Mouse (Mus musculus) layer of hippocampus, adult 8-10 months (tissue): ENCODE data around the gene Csnk2b. TPM values are rescaled to one million over a fixed set of nuclear protein-coding genes. Genes with fewer than 3 reads are reported as not detected.

ENCODE experiments used
- DNase-seq, 2 experiments: peaks; one replicate each; pipeline ENCODE4 v3.0.0; 2022; ENCODE audit warnings: low spot score in 2 of 2
- total RNA-seq, 4 experiments: library from RNA; stranded (reverse); gene quantifications; 2 replicates each; pipeline ENCODE4 v1.2.4; 2022

Gene Csnk2b
- total RNA-seq, 4 experiments from 2014 or later, result 176 to 194 (median 189) TPM

DNA sequence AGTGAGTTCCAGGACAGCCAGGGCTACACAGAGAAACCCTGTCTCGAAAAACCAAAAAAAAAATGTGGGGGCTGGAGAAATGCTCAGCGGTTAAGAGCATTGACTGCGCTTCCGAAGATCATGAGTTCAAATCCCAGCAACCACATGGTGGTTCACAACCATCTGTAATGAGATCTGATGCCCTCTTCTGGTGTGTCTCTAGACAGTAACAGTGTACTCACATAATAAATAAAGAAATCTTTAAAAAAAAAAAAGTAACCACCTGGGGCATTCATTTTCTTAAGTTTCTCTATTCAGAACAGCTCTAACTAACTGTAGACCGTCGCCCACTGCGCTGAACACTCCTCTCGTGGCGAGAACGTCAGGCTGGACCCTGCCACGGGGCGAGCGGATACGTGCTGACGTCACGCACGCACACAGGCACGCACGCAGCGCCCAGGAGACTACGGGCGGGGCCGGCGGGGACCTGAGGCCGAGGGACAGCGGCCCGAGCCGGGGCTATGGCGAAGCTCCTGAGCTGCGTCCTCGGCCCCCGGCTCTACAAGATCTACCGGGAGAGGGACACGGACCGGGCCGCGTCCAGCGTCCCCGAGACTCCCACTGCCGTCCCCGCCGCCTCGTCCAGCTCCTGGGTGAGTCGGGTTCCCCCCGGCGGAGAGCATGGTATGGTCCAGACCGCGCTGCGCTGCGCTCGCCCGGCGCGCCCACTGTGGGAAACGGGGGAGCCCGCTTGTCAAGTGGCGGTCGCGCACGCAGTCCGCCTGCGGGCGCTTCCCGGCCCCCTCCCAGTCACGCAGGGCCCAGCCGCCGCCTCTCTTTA is 32.8 kb downstream of the Csnk2b start, which contains the start of gene Abhd16a:
TSS of gene Abhd16a (plus strand) at position 439 of the 820 bp plus-strand sequence.
- DNase-seq, result peak; percentile 91 to 95

DNA sequence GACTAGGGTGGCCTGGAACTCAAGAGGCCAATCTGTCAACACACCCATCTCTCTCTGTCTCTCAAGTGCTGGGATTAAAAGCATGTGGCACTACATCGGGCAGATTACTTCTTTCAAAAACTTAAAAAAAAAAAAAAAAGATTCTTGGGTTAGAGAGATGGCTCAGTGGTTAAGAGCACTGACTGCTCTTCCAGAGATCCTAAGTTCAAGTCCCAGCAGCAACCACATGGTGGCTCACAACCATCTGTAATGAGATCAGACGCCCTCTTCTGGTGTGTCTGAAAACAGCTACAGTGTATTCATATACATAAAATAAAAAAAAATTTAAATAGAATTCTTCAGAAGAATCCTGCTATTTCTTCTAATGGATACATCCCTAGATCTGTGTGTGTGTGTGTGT is 33.7 kb downstream of the Csnk2b start:
- no peak for DNase-seq

DNA sequence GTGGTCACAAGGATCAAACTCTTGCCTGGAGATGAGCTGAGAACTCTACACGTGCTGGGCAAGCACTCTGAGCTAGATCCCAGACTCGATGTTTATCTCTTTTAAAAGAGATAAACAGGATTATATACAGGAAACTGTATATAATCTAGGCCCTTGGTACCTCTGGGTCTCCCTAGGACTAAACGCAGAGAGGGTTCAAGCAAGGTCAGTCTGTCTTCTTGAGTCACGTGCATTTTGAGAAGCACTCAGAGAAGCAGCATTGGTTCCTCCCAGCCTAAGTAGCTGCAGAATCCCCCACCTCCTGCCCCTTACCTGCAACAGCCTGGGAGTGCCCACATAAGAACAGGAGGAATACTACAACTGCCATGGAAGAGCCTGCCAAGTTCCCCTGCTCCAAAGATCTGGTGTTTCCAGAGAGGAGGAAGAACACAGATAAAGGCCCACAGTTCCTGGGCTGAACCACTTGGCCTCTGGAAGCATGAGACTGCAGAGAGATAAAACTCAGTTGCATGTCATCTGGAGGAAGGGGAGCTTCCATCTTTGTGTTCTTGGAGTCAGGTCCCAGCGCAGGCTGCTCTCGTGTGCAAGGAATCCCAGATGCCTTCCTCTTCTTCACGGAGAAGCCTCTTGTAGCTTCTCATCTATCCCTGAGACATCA is 36.5 kb downstream of the Csnk2b start, which contains the start of gene Ly6g6f:
TSS of gene Ly6g6f (minus strand) at position 403 of the 658 bp plus-strand sequence.
- DNase-seq, result no peak

DNA sequence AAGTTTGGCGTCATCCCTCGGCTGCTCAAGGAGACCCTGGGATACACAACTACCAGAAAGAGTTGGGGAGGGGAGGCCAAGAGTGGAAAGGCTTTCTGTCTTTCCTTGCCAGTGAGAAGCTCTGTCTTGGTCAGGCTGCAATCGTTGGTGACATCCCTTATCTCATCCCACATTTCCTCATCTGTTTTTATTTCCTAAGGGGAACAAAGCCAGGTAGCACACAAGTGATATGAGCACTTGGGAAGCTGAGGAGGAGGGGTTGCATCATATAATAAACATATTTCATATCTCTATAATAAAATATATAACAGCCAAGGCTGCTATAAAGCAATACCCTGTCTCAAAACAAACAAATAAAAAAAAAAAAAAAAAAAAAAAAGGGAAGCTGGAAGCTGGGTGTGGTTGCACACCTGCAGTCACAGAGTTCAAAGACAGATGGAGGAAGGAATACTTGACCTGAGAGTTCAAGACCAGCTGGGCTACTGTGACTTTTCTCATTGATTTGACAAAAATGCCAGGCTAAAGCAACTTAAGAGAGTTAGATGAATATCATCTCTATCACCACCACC is 37.8 kb downstream of the Csnk2b start:
- DNase-seq, result no peak

DNA sequence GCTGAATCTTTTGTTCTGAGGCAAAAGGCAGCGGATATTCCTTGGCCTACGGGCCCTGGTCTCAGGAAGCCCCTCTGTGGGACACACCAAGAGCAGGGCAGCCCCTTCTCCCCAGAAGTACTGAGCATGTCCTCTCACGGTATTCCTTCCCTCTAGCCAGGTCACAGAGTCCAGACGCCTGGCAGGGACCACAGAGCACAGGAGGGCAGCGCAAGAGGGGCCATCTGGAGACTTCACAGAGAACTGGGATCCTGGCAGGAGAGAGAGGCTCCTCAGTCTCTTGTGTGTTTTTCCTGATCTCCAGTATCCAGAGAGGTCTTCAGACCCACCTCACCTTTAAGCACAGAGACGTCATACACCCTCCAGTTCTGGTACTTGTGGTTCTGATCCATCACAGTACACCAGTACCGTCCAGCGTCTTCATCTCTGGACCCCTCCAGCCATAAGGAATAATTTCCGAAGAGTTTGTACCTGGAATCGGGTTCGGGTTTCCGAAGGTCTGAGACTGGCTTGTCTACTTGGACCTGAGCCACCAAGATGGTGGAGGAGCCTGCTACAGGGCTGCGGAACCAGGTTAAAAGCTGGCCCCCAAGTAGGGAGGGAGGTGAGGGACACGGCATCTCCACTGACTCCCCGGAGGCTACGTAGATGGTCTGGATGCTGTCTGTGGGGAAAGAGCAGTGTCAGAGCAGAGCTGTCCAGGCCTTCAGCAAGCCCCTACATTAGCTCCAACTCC is 38.8 kb downstream of the Csnk2b start:
- DNase-seq, result no peak

DNA sequence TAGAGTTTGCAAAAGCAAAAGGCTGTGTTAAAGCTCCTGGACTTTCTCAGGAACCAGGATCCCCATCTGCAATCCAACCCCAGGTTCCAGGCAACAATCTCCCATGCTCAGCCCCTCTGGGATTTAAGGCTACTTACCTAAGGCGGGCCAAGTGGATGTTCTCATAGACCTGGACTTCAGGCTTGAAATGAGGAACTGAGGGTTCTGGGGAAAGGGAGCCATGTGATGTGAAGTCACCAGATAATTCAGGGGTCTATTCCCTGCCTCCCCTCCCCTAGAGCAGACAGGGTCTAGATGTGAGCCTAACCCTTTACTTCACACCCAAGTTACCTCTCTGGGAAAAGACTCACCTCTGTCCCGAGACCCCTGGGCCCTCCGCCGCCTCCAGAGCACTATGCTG is 41.1 kb downstream of the Csnk2b start:
- no peak for DNase-seq

DNA sequence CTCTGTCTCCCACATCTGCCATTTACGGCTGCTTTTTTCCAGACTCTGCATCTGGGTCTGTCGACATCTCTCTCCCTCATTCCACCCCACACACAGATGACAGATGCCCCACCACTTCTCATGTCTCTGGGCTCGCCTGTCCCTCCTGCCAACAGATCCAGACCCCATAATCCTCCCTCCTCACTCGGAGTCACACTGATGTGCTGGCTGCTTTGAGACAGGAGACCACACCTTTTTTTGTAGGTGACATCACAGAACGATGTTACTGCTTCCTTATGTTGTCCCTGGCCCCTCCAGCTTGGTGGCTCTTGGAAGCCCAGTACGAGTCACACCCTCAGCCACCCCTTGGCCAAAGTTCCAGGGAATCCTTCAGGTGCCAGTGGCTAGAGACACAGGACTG is 41.6 kb downstream of the Csnk2b start:
- DNase-seq, result no peak

DNA sequence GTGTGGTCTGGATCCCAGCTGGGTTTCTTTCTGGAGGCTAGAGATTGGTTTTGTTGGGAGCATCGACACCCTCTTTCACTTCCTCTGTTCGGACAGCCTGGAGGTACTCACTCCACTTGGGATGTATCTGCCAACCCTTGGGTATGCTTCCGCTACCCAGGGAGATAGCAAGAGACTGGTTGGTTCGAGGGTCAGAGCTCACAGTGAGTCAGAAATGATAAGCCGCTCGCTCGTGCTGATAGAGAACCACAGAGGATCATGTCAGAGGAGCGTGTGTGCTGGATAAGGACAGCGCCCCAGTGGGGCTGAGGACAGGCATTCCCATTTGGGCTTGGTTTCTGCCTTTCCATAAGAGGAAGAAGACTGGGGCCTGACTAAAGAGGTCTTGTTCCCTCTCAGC is 42.1 kb downstream of the Csnk2b start:
- no peak for DNase-seq

DNA sequence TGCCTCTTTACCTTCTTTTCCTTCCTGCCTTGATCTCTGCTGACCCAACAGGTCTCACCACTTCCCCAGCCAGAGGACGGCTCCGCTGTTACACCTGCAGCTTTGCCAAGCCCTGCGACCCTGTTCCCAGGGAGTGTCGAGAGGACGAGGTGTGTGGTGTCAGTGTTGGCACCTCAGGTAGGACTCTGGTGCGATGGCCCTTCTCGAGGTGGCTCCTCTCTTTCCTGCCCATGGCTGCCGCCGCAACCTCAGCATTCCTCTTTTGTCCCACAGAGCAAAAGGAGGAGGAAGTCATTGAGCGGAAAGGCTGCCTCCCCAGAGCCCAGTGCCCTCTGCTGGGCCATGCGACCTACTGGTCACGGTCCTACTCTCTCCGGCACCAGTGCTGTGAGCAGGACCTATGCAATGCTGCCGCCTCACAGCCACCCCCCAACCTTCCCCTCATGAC is 44.0 kb downstream of the Csnk2b start, which contains the start of gene Ly6g6d:
TSS of gene Ly6g6d (minus strand) at position 280 of the 448 bp plus-strand sequence.
- DNase-seq, result no peak

DNA sequence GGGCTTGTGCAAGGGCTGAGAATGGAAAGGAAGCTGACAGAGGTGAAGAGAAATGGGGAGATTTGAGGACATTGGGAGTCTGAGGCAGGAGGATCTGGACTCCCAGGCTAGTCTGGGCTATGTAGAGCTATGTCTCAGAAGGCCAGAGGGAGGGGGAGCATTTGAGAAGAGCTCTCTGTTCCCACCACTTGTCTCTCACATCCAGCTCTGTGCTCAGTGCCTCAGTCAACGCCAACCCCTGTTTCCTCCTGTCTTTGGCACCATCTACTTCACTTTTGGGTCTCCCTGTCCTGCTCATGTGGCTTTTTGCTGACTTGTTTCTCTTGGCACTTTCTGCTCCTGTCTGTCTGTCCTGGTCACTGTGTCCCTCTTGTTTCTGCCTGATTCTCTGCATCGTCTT is 44.6 kb downstream of the Csnk2b start:
- DNase-seq, result no peak

DNA sequence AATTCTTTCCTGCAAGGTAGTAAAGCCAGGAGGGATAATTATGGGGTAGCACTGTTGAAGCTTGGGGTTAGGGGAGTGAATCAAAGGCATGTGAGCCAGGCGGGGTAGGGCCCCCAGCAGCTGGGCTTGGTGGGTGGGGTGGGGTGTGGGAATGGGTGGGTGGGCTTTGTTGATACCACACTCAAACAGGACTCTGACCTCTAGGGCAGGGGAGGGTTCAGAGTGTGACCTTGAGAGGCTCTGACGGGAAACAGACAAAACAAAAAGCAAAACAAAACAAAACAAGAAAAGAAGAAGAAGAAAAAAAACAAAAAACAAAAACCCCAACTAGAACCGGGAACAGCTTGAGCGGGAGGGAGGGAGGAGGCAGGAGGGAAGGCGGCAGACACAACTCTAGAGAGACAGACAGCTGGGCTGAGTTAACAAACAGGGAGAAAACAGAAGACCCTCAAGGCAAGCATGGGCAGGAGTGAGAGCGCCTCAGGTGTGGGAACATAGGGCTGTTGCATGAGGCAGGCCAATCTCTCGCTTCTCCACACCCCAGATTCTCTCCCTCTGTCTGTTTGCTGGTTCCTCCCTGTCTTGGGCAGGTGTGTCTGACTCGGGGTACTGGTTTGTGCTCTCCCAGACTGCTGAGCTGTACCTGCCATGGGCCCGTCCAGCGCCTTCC is 45.2 kb downstream of the Csnk2b start, which contains the start of gene Ly6g6e:
TSS of gene Ly6g6e (plus strand) at position 396 of the 670 bp plus-strand sequence.
- DNase-seq, result no peak

DNA sequence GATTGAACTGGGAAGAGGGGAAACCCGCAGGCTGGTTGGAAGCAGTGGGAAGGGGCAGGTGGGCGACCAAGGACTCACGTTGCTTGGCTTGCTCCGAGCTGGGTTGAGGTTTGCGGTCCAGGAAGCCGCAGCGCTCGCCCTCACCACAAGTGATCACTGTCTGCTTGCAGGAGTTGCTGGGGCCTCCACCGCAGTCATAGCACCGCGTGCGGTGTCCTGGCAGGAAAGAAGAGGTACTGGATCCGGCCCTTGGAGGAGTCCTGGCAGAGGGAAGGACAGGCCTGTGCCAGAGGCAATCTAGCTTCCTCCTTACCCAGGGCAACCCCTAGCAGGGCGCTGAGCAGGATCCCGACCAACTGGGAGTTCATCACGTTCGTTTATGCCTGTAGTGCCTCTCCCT is 47.8 kb downstream of the Csnk2b start:
- no peak for DNase-seq

DNA sequence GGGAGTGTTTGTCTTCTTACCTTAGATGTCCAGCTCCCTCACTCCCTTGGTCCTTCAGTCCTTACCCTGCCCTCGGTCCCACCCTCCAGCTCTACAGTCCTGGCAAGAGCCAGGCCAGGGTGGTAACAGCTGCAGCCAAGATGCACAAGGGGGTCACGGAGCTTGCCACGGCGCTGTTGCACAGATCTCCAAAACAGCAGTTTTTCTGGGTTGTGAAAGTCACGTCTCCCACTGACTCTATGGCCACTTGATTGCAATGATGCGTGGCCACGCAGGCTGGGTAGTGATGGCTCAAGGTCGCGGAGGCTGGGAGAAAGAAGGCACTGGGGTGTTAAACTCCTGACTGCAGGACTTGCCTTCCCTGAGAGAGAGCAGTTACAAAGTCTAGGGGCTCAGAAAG is 50.4 kb downstream of the Csnk2b start:
- DNase-seq, result no peak

DNA sequence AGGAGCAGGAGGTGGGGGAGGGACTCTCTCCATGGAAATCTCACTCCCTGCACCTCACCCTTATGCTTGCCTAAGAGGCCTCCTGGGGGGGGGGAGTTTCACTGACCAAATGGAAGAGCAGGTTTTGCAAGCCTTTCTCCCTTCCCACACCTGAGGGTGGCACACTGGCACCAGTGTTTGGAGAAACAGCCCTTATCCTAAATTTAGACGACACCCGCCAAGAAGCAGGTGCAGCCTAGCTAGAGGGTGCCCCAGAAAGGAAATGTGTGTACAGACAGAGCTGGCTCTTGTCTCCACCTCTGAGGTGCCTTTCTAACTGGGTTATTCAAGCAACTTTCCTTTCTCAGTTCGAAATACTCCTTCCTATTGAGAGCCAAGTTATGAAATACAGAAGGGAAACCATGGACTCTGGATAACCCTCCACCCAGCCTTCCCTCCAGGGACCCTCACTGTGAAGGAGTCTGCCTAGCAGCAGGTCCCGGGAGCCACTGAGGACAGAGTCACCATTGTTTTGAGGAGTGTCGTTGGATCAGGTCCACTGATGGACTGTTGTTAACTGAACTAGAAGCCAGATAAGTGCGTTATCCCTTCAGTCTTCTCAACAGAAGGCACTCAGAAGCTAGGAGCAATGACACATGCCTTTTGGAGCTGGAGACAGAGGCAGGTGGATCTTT is 51.2 kb downstream of the Csnk2b start:
- DNase-seq, result no peak

DNA sequence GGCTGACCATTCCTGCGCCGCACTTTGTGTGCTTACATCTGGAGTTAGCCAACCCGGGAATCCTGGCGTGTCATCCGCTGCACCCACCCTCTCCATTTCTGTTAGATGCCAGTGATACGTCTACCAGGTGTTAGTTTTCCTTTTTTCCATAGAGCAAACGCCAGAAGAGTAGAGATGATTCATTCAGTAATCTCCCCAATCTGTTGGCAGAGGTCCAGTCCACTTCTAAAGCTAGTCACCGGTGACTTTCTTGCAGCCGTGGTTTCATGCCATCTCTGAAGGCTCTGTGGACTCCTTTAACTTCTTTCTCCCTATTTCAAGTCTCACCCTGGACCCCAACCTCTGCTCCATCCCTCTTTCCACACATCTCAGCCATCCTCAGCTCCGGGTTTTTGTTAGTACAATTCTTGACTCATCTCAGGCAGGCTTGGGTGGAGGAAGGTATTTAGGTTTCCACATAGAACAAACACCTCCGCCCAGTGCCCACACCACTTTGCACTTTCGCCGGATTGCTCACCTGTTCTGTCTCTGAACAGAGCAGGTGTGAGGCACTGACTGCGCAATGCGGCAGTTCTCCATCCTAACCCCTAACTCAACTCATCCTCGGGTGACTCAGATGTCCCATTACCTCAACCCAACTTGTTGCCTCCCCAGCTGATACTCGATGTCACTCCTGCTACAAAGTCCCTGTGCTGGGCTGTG is 53.5 kb downstream of the Csnk2b start:
- DNase-seq, result no peak
